Mouse (Mus musculus) heart, embryonic 11.5 days (tissue): ENCODE measurements around the gene Trmt13. TPM values are rescaled to one million over a fixed set of nuclear protein-coding genes. Genes with fewer than 3 reads are reported as not detected.

Experiments used
- ATAC-seq: fragments of 200-750 bp; cut with Nextera tagmentation; replicated peaks from 2 replicates; pipeline ENCODE4 v1.8.0; 2017; ENCODE audit warnings: moderate library complexity; ENCODE audit not compliant: insufficient number of reproducible peaks, low FRiP score, low TSS enrichment
- H3K27ac ChIP-seq: fragments of 300-500 bp; sonication (generic); 2 replicates; pipeline ENCODE4 v1.5.1; 2014; ENCODE audit warnings: mild to moderate bottlenecking, low read depth, low read length
- H3K27me3 ChIP-seq: fragments of 300-500 bp; sonication (generic); 2 replicates; pipeline ENCODE4 v1.6.1; 2014; ENCODE audit warnings: mild to moderate bottlenecking, low read length, mixed read lengths; ENCODE audit not compliant: control insufficient read depth, insufficient read depth
- H3K36me3 ChIP-seq: fragments of 300-500 bp; sonication (generic); 2 replicates; pipeline ENCODE4 v1.6.1; 2014; ENCODE audit warnings: mild to moderate bottlenecking, low read length, moderate library complexity, mixed read lengths; ENCODE audit not compliant: control insufficient read depth, insufficient read depth
- H3K4me1 ChIP-seq: fragments of 300-500 bp; sonication (generic); 2 replicates; pipeline ENCODE4 v1.6.1; 2014; ENCODE audit warnings: low read length; ENCODE audit not compliant: control insufficient read depth, insufficient read depth
- H3K4me2 ChIP-seq: fragments of 300-500 bp; sonication (generic); 2 replicates; pipeline ENCODE4 v1.6.1; 2014; ENCODE audit warnings: mild to moderate bottlenecking, moderate library complexity
- H3K4me3 ChIP-seq: fragments of 300-500 bp; sonication (generic); 2 replicates; pipeline ENCODE4 v1.5.1; 2014; ENCODE audit warnings: low read depth, low read length
- H3K9ac ChIP-seq: fragments of 300-500 bp; sonication (generic); 2 replicates; pipeline ENCODE4 v1.6.1; 2014; ENCODE audit warnings: mild to moderate bottlenecking, low read depth, low read length, moderate library complexity
- H3K9me3 ChIP-seq: fragments of 300-500 bp; sonication (generic); replicated peaks from 2 replicates; pipeline ENCODE4 v1.6.1; 2016; ENCODE audit warnings: low read length; ENCODE audit not compliant: control insufficient read depth
- WGBS: fragments of 180-500 bp; shearing (Covaris S2); extraction: QIAGEN DNeasy Blood & Tissue Kit; methylation state at CpG from one replicate; pipeline ENCODE4 v1.1.7; 2014; ENCODE audit not compliant: insufficient replicate concordance; 5-methylcytosine and 5-hydroxymethylcytosine counted together
- polyA plus RNA-seq: library from polyadenylated mRNA; unstranded; fragments of >200 nt; fragmentation: Nextera tagmentation; extraction: Ambion mirVana; gene quantifications from 2 replicates; pipeline ENCODE4 v1.2.1, GENCODE M21; 2014

Trmt13 gene
- polyA plus RNA-seq, 1 experiment from 2014 or later: 19.9 TPM

- no peak overlapping the region for H3K9ac ChIP-seq
- 59% methylated on average over 5 of the region's 5 CpGs for WGBS
- H3K36me3 ChIP-seq: 0 out of 2 replicates have a peak, but pooled peaks cover 4% of the 10 kb centered on the region
- no peak overlapping the region for H3K4me2 ChIP-seq
- peaks cover 28% of the 10 kb centered on the region for H3K4me1 ChIP-seq
- H3K27ac ChIP-seq: no peak overlapping the region
- H3K9me3 ChIP-seq: no peaks in the 10 kb centered on the region
- ATAC-seq: no peak
- H3K4me3 ChIP-seq: no peak overlapping the region
- no peaks in the 10 kb centered on the region for H3K27me3 ChIP-seq
Measured at GRCm38 (mm10) chr3:116653278-116653945, 39.0 kb upstream of the Trmt13 start.

GRCm38 (mm10) chr3:116652033-116652446, 37.7 kb upstream of the Trmt13 start:
- 0 out of 2 replicates have a peak, but pooled peaks cover 4% of the 10 kb centered on the region for H3K36me3 ChIP-seq
- no peak overlapping the region for H3K4me3 ChIP-seq
- H3K9ac ChIP-seq: no peak overlapping the region
- H3K27ac ChIP-seq: no peak overlapping the region
- 0 out of 2 replicates have a peak, but pooled peaks have one; percentile 49 for ATAC-seq
- H3K9me3 ChIP-seq: no peaks in the 10 kb centered on the region
- H3K4me1 ChIP-seq: peaks cover 24% of the 10 kb centered on the region
- no peak overlapping the region for H3K4me2 ChIP-seq
- WGBS: 57% methylated on average over 3 of the region's 3 CpGs
- no peaks in the 10 kb centered on the region for H3K27me3 ChIP-seq

- WGBS: 97% methylated on average over 9 of the region's 9 CpGs
- no peak for ATAC-seq
- Histone ChIP-seq H3K9ac (no peak overlapping the region), H3K27ac (no peak overlapping the region), H3K36me3 (peaks cover 10% of the 10 kb centered on the region; the same call in 1 of the 2 replicates), H3K4me3 (no peak overlapping the region), H3K4me1 (peaks cover 15% of the 10 kb centered on the region), H3K9me3 (no peaks in the 10 kb centered on the region), H3K27me3 (no peaks in the 10 kb centered on the region), H3K4me2 (no peak overlapping the region)
Measured at GRCm38 (mm10) chr3:116650698-116651097, 36.3 kb upstream of the Trmt13 start.

DNA sequence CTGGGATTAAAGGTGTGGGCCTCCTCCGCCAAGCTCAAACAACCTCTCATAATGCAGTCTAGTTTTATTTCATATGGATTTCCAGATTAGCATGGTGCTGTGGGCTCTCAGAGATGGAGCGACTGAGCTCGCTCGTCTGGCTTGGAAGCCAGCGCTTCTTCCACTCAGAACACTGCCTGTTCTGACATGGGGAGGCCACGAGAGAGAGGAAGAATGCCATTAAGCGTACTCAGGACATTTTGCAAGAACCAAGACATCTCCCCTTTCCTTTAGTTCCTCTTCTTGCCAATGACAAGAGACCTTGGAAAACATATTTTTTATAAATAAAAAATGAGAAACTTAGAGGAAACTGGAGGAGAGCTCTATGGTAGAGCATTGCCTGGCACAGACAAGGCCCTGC, 34.4 kb upstream of the Trmt13 start:
- no peak overlapping the region for H3K27ac ChIP-seq
- 92% methylated on average over 7 of the region's 7 CpGs for WGBS
- H3K4me1 ChIP-seq: peaks cover 15% of the 10 kb centered on the region
- no peak overlapping the region for H3K9ac ChIP-seq
- no peaks in the 10 kb centered on the region for H3K27me3 ChIP-seq
- ATAC-seq: no peak
- H3K36me3 ChIP-seq: peaks cover 10% of the 10 kb centered on the region; the same call in 1 of the 2 replicates
- no peak overlapping the region for H3K4me2 ChIP-seq
- no peak overlapping the region for H3K4me3 ChIP-seq
- no peaks in the 10 kb centered on the region for H3K9me3 ChIP-seq

- no peak overlapping the region for H3K27ac ChIP-seq
- H3K9me3 ChIP-seq: no peaks in the 10 kb centered on the region
- H3K4me1 ChIP-seq: no peaks in the 10 kb centered on the region; the same call in 1 of the 2 replicates
- H3K9ac ChIP-seq: no peak overlapping the region
- H3K4me2 ChIP-seq: no peak overlapping the region
- no peak overlapping the region for H3K4me3 ChIP-seq
- H3K27me3 ChIP-seq: no peaks in the 10 kb centered on the region
- no peak for ATAC-seq
- peaks cover 18% of the 10 kb centered on the region for H3K36me3 ChIP-seq
- WGBS: 85% methylated on average over 1 of the region's 1 CpGs
Measured at GRCm38 (mm10) chr3:116646387-116646786, 32.0 kb upstream of the Trmt13 start.

DNA sequence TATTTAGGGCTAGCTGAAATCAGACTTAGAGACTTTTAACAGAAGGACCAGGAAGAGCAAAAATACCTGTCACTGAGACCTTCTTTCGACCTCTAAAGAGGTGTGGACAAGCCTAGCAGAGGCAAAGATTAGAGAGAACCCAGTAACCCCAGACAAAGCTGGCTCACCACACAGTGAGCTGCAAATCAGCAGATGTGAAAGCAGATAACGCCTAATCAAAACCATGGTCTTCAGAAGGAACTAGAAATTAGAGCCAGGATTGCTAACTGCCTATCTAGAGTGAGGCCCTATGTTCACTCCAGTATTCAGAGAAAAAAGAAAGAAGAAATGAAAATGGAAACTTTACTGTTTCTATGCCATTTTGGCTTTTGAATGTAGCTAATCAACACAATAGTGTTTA, 28.0 kb upstream of the Trmt13 start:
- no peaks in the 10 kb centered on the region for H3K9me3 ChIP-seq
- H3K4me2 ChIP-seq: no peak overlapping the region
- no peaks in the 10 kb centered on the region for H3K27me3 ChIP-seq
- ATAC-seq: no peak
- no peak overlapping the region for H3K9ac ChIP-seq
- H3K4me3 ChIP-seq: no peak overlapping the region
- WGBS: 85% methylated on average over 2 of the region's 2 CpGs
- H3K36me3 ChIP-seq: peaks cover 38% of the 10 kb centered on the region
- no peak overlapping the region for H3K27ac ChIP-seq
- no peaks in the 10 kb centered on the region for H3K4me1 ChIP-seq

DNA sequence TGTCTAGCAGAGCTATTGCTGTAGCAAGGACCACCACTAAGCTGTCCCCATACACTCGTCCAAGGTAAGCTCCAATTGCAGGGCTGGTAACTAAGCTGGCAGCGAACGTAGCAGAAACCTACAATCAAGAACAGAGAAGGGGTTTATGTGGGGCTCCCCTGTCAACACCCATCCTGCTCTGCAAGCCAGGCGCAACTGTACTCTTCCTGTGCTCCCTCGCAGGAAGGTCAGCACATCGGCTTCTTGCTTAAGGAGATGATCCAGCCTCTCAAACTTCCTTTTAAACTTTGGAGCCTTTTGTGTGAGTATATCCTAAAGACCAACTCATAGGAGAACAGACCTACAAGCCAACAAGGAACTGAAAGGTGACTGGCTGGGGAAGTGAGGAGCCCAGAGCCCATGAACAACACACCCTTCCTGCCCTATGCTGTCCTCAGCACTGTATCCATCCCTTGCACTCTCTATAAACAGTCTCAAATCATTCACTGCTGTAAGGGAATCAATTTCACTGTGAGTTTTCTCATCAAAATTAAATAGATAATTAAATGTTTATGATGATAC, 27.5 kb upstream of the Trmt13 start:
- H3K4me2 ChIP-seq: no peak overlapping the region
- no peak overlapping the region for H3K4me3 ChIP-seq
- H3K27ac ChIP-seq: no peak overlapping the region
- no peaks in the 10 kb centered on the region for H3K4me1 ChIP-seq
- WGBS: 89% methylated on average over 6 of the region's 6 CpGs
- no peaks in the 10 kb centered on the region for H3K27me3 ChIP-seq
- H3K36me3 ChIP-seq: peaks cover 38% of the 10 kb centered on the region
- no peaks in the 10 kb centered on the region for H3K9me3 ChIP-seq
- H3K9ac ChIP-seq: no peak overlapping the region
- no peak for ATAC-seq

DNA sequence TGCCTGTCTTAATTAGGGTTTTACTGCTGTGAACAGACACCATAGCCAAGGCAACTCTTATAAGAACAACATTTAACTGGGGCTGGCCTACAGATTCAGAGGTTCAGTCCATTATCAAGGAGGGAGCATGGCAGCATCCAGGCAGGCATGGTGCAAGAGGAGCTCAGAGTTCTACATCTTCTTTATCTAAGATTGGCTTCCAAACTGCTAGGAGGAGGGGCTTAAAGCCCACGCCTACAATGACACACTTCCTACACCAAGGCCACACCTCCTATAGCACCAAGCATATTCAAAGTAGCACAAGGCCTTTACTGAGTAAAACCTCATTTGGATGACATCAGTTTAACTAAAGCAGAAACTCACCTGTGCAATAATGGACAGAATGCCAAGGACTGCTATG, 25.6 kb upstream of the Trmt13 start:
- Histone ChIP-seq H3K36me3 (peaks cover 41% of the 10 kb centered on the region), H3K4me3 (no peak overlapping the region), H3K4me1 (no peaks in the 10 kb centered on the region), H3K9me3 (no peaks in the 10 kb centered on the region), H3K4me2 (no peak overlapping the region), H3K9ac (no peak overlapping the region), H3K27me3 (no peaks in the 10 kb centered on the region), H3K27ac (no peak overlapping the region)
- 62% methylated on average over 1 of the region's 1 CpGs for WGBS
- ATAC-seq: no peak

GRCm38 (mm10) chr3:116638572-116638971, 24.2 kb upstream of the Trmt13 start:
- ATAC-seq: no peak
- Histone ChIP-seq H3K9ac (no peak overlapping the region), H3K36me3 (peaks cover 49% of the 10 kb centered on the region), H3K27ac (no peak overlapping the region), H3K4me2 (no peak overlapping the region), H3K4me1 (no peaks in the 10 kb centered on the region), H3K9me3 (no peaks in the 10 kb centered on the region), H3K4me3 (no peak overlapping the region), H3K27me3 (no peaks in the 10 kb centered on the region)
- 94% methylated on average over 7 of the region's 7 CpGs for WGBS
